ENCODE assay signal across 18 mouse cellular contexts in the genomic region with DNA sequence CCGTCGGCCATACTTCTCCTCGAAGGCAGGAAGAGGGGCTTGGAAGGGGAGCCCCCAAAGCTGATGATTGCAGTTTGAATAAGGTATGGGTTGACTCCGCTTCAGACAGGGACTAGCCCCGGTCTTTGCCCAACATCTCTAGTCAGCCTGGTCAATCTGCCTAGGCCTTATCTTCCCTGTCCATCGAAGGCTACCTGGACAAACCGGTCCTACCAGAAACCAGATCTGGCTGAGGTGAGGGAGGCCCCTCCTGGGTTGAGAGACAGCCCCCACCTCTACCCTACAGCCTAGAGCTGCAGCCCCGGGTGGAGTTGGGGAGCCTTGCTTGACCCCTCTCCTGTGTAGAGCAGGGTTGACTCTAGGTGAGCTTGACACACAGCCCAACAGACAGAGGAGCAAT. TPM values are rescaled to one million over a fixed set of nuclear protein-coding genes. Genes with fewer than 3 reads are reported as not detected.
DNase-seq lines count a peak whose midpoint lies in the region; ATAC-seq and TF ChIP-seq lines count a peak whose summit lies in the region.
"Had no signal": no experiment of that assay in that cellular context is flagged by ENCODE, and none has a peak within 500 bp of the region (broad histone marks: within the 10 kb centered on the region; RNA-seq: fewer than 3 reads in every experiment).

No protein-coding gene starts in this region.

- peaks cover 43% of the 10 kb centered on the region for H3K4me1 ChIP-seq in kidney, embryonic 15.5 days
- no peaks in the 10 kb centered on the region for H3K4me1 ChIP-seq in lung, postnatal 0 days (ENCODE audit: insufficient read depth, low read depth, low read length)

- WGBS in kidney, embryonic 15.5 days = 72% methylated on average over 8 of the region's 8 CpGs
- WGBS in lung, postnatal 0 days = 46% methylated on average over 8 of the region's 8 CpGs

- H3K9me3 ChIP-seq in kidney, embryonic 15.5 days (replicated peaks) = no peaks in the 10 kb centered on the region
- H3K9me3 ChIP-seq in lung, postnatal 0 days (ENCODE audit: low read length) = no peaks in the 10 kb centered on the region
- H3K9me3 ChIP-seq: megakaryocyte, embryonic 14.5 days had no signal

- no peak overlapping the region for H3K9ac ChIP-seq in kidney, embryonic 15.5 days
- H3K9ac ChIP-seq in lung, postnatal 0 days (replicated peaks; ENCODE audit: low read depth) = no peak overlapping the region

- H3K36me3 ChIP-seq in kidney, embryonic 15.5 days = no peaks in the 10 kb centered on the region
- H3K36me3 ChIP-seq in lung, postnatal 0 days (ENCODE audit: insufficient read depth, low read length) = no peaks in the 10 kb centered on the region

- H3K4me2 ChIP-seq in kidney, embryonic 15.5 days = no peak overlapping the region
- H3K4me2 ChIP-seq in lung, postnatal 0 days (replicated peaks; ENCODE audit: low read depth, low read length) = no peak overlapping the region
- H3K4me2 ChIP-seq: heart, embryonic 11.5 days had no signal

- intact Hi-C loops in left cerebral cortex, postnatal 10 days (cut with DNase I) = no loop called here

- H3K4me3 ChIP-seq in kidney, embryonic 15.5 days (replicated peaks) = no peak overlapping the region
- H3K4me3 ChIP-seq in lung, postnatal 0 days (ENCODE audit: low read depth, low read length) = no peak overlapping the region
- H3K4me3 ChIP-seq in layer of hippocampus, adult 2 months = no peak overlapping the region
- H3K4me3 ChIP-seq: megakaryocyte, embryonic 14.5 days had no signal

- DNase-seq in lung, adult 18-20 months = peak; percentile 24 to 39
- no peak for DNase-seq in lung, postnatal 10 days
- DNase-seq in lung, postnatal 0 days (ENCODE audit: low spot score) = no peak
- DNase-seq in urinary bladder, postnatal 36 days (ENCODE audit: low spot score in 2 of 2) = peak; percentile 85
- no peak for DNase-seq in natural killer cell, adult 2 months (ENCODE audit: low spot score in 2 of 2)
- no peak for DNase-seq in left cerebral cortex, postnatal 10 days (ENCODE audit: extremely low spot score in 1 of 2, low spot score in 2 of 2)
- DNase-seq in layer of hippocampus, adult 2 months (ENCODE audit: low spot score in 2 of 2) = no peak
- DNase-seq: adrenal gland, adult 8-10 months; cerebellum, adult 8-10 months; gastrocnemius, postnatal 10 days; thymus, adult 18-20 months had no signal

- H3K27me3 ChIP-seq in kidney, embryonic 15.5 days = peaks cover 41% of the 10 kb centered on the region
- no peaks in the 10 kb centered on the region for H3K27me3 ChIP-seq in lung, postnatal 0 days (replicated peaks; ENCODE audit: insufficient read depth, low read length)

- peak; percentile 44; the same call in 1 of the 2 replicates for ATAC-seq in kidney, embryonic 15.5 days (replicated peaks; ENCODE audit: low FRiP score)
- peak; percentile 30; the same call in 1 of the 2 replicates for ATAC-seq in lung, postnatal 0 days
- ATAC-seq: forebrain, embryonic 16.5 days had no signal

- no peak for TF ChIP-seq EP300 in lung, postnatal 0 days (IDR thresholded peaks at IDR 0.05)

- H3K27ac ChIP-seq in kidney, embryonic 15.5 days = peak overlapping the region; percentile 79
- H3K27ac ChIP-seq in lung, postnatal 0 days (ENCODE audit: low read length) = no peak overlapping the region
- no peak overlapping the region for H3K27ac ChIP-seq in layer of hippocampus, adult 2 months

- TF ChIP-seq CTCF in lung, postnatal 0 days (IDR thresholded peaks at IDR 0.05) = no peak
- no peak for TF ChIP-seq CTCF in layer of hippocampus, adult 2 months (conservative IDR thresholded peaks at IDR 0.05)

RNA-seq across cellular contexts. Expression of a gene that starts 11.9 kb away (rescaled TPM):
- polyA plus RNA-seq in kidney, embryonic 15.5 days (2015; fragmentation: Nextera tagmentation; extraction: Ambion mirVana) = not detected in 2 replicates
- polyA plus RNA-seq in lung, postnatal 0 days (2015; fragmentation: Nextera tagmentation; extraction: Ambion mirVana) = not detected in 2 replicates
- total RNA-seq in left cerebral cortex, postnatal 10 days (2021) = not detected
- not detected for total RNA-seq in layer of hippocampus, adult 2 months (2021)
- total RNA-seq: adrenal gland, adult 8-10 months; gastrocnemius, postnatal 10 days; hematopoietic stem cell, adult 5-6 weeks; layer of hippocampus, adult 18-20 months; liver, adult 2 months had no signal
- polyA plus RNA-seq: forebrain, embryonic 16.5 days; heart, embryonic 11.5 days; liver, adult 2 months had no signal

RNA-seq across cellular contexts. Expression of a gene that starts 40.3 kb away (rescaled TPM):
- polyA plus RNA-seq in kidney, embryonic 15.5 days (2015; fragmentation: Nextera tagmentation; extraction: Ambion mirVana) = 42.1 and 59.5 TPM in 2 replicates
- 86.2 and 104 TPM in 2 replicates for polyA plus RNA-seq in lung, postnatal 0 days (2015; fragmentation: Nextera tagmentation; extraction: Ambion mirVana)
- 1 to 10 TPM; 3.2 to 6.4 TPM for total RNA-seq in left cerebral cortex, postnatal 10 days (2021)
- total RNA-seq in layer of hippocampus, adult 2 months (2021) = 1 to 10 TPM; 6.8 to 7.7 TPM

Comparison
In these comparisons a context has a peak if more than half of its experiments do, and no peak if none do; other contexts are left out.
1. DNase-seq: peak in lung, adult 18-20 months (2 of 2) and urinary bladder, postnatal 36 days (2 of 2); none in lung, postnatal 10 days (single experiment), lung, postnatal 0 days (single experiment), natural killer cell, adult 2 months (0 of 2), left cerebral cortex, postnatal 10 days (0 of 2) and layer of hippocampus, adult 2 months (0 of 2).